Comparison of ENCODE assay signal across 8 mouse cellular contexts in genomic region chr5:142879318-142880175, GRCm38 (mm10). TPM values are rescaled to one million over a fixed set of nuclear protein-coding genes. Genes with fewer than 3 reads are reported as not detected.
A peak's percentile ranks its signal among the peaks of the same experiment; 100 is the strongest.
DNase-seq lines count a peak whose midpoint lies in the region; ATAC-seq lines count a peak whose summit lies in the region.

No protein-coding gene starts in this region.

- H3K4me3 ChIP-seq in limb, embryonic 13.5 days = no peak overlapping the region
- no peak overlapping the region for H3K4me3 ChIP-seq in midbrain, embryonic 15.5 days

- H3K36me3 ChIP-seq in limb, embryonic 13.5 days = peaks cover 63% of the 10 kb centered on the region
- 0 out of 2 replicates have a peak, but pooled peaks cover 7% of the 10 kb centered on the region for H3K36me3 ChIP-seq in midbrain, embryonic 15.5 days (replicated peaks)

- no peak overlapping the region for H3K4me2 ChIP-seq in limb, embryonic 13.5 days (replicated peaks)
- no peak overlapping the region for H3K4me2 ChIP-seq in midbrain, embryonic 15.5 days

- peaks cover 9% of the 10 kb centered on the region for H3K4me1 ChIP-seq in limb, embryonic 13.5 days
- H3K4me1 ChIP-seq in midbrain, embryonic 15.5 days = peaks cover 28% of the 10 kb centered on the region

- 69% methylated on average over 8 of the region's 8 CpGs for WGBS in limb, embryonic 13.5 days
- WGBS in midbrain, embryonic 15.5 days = 67% methylated on average over 8 of the region's 8 CpGs

- ATAC-seq in limb, embryonic 13.5 days (ENCODE audit: low FRiP score, low read depth) = peak; percentile 69; the same call in 1 of the 2 replicates
- ATAC-seq in midbrain, embryonic 15.5 days (replicated peaks) = peak; percentile 62

- H3K27ac ChIP-seq in limb, embryonic 13.5 days = no peak overlapping the region
- H3K27ac ChIP-seq in midbrain, embryonic 15.5 days = 0 out of 2 replicates have a peak overlapping the region, but pooled peaks have one; percentile 69

- peak; percentile 75 for DNase-seq in urinary bladder, postnatal 25 days (ENCODE audit: low spot score)
- no peak for DNase-seq in urinary bladder, adult 2 months (ENCODE audit: low spot score)
- DNase-seq in embryo, embryonic 10.5 days (ENCODE audit: low spot score) = peak; percentile 94
- DNase-seq in gastrocnemius, postnatal 4 days (ENCODE audit: low spot score in 2 of 2) = peak; percentile 66 to 80
- DNase-seq in kidney, adult 18-20 months = peak; percentile 79
- DNase-seq in spleen, postnatal 14 days (ENCODE audit: low spot score in 2 of 2) = peak; percentile 66 to 83

- no peaks in the 10 kb centered on the region for H3K9me3 ChIP-seq in limb, embryonic 13.5 days
- no peaks in the 10 kb centered on the region for H3K9me3 ChIP-seq in midbrain, embryonic 15.5 days

- no peaks in the 10 kb centered on the region for H3K27me3 ChIP-seq in limb, embryonic 13.5 days
- no peaks in the 10 kb centered on the region for H3K27me3 ChIP-seq in midbrain, embryonic 15.5 days (replicated peaks)

- no peak overlapping the region for H3K9ac ChIP-seq in limb, embryonic 13.5 days
- H3K9ac ChIP-seq in midbrain, embryonic 15.5 days = no peak overlapping the region

RNA-seq across cellular contexts. Expression of gene Fbxl18, which starts 15.7 kb away (rescaled TPM):
- polyA plus RNA-seq in urinary bladder, adult 2 months (2012; rRNA removed) = 7.0 and 8.4 TPM in 2 replicates
- total RNA-seq in gastrocnemius, postnatal 4 days (2021) = 1 to 10 TPM; 9.7 to 9.8 TPM
- polyA plus RNA-seq in limb, embryonic 13.5 days (2015; fragmentation: Nextera tagmentation; extraction: Ambion mirVana) = 14.1 and 16.1 TPM in 2 replicates
- polyA plus RNA-seq in midbrain, embryonic 15.5 days (2015; fragmentation: Nextera tagmentation; extraction: Ambion mirVana) = 41.6 and 43.0 TPM in 2 replicates

RNA-seq across cellular contexts. Expression of gene Actb, which starts 27.0 kb away (rescaled TPM):
- polyA plus RNA-seq in urinary bladder, adult 2 months (2012; rRNA removed) = 5,740 and 7,458 TPM in 2 replicates
- 1,000 to 10,000 TPM; 2,802 to 2,810 TPM for total RNA-seq in gastrocnemius, postnatal 4 days (2021)
- 15,880 and 15,896 TPM in 2 replicates for polyA plus RNA-seq in limb, embryonic 13.5 days (2015; fragmentation: Nextera tagmentation; extraction: Ambion mirVana)
- 13,428 and 14,272 TPM in 2 replicates for polyA plus RNA-seq in midbrain, embryonic 15.5 days (2015; fragmentation: Nextera tagmentation; extraction: Ambion mirVana)
